Mouse (Mus musculus) hindlimb bud, embryonic 11.5 days (tissue): Measurements from ENCODE around the gene Cd40lg.

Experiments
- DNase-seq: peaks from one replicate; pipeline ENCODE4 v3.0.0-alpha.2; 2012; ENCODE audit warnings: low read depth, low spot score; ENCODE audit errors: extremely low spot score

Cd40lg gene

DNA sequence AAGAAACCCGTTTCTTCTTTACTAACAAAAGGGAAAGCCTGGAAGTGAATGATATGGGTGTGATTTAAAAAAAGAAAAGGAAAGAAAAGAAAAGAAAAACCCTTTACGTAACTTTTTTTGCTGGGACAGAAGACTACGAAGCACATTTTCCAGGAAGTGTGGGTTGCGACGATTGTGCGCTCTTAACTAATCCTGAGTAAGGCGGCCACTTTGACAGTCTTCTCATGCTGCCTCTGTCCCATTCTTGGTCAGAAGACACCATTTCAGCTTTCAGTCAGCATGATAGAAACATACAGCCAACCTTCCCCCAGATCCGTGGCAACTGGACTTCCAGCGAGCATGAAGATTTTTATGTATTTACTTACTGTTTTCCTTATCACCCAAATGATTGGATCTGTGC, at the start of gene Cd40lg:
Gene Cd40lg, plus strand, starts transcription at position 268 of the 400 bp plus-strand sequence.
- DNase-seq = no peak

- DNase-seq = no peak
Measured at GRCm38 (mm10) chrX:57166549-57166948, 45.4 kb upstream of the Cd40lg start.

DNA sequence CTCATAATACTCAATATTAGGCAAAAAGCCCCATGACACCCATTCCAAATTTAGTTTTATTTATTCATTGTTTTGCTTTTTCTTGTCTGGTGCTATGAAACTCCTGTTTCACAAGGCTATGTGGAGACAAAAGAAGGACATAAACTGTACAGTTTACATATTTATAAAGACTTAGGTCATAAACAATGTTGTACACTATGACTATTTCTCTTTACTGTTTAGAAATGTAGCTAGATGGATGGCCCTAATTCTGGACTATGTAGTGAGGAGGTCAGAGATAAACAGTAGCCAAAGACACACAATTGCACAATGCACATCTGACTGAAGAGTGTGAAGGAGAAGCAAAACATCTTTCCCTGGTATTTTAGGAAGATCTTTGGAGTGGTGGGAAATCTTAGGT, 40.7 kb upstream of the Cd40lg start:
- DNase-seq = no peak

DNA sequence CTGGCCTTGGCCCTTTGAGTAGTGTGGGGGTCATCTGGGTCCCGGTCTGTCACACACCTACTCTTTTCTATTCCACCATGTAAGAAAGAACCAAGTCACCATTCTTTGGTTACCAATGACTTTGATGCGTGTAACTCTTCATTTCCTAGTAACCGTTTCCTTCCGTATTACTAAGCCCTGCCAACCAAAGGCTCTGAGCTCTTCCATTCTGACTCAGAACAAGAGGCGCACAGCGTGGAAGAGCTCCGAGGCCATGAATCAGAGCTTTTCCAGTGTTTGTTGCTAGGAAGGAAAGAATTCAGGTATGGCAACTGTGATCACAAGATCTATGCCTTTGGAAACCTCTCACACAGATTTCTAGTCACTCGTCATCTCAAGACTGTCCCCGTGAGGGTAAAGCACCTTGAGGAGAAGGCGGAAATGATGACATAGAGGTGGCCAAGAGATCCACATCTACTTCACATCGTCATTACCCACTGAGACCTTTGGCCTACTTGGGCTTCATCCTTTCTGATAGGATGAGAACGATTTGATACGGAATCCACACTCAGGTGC, 34.6 kb upstream of the Cd40lg start:
- no peak for DNase-seq

DNA sequence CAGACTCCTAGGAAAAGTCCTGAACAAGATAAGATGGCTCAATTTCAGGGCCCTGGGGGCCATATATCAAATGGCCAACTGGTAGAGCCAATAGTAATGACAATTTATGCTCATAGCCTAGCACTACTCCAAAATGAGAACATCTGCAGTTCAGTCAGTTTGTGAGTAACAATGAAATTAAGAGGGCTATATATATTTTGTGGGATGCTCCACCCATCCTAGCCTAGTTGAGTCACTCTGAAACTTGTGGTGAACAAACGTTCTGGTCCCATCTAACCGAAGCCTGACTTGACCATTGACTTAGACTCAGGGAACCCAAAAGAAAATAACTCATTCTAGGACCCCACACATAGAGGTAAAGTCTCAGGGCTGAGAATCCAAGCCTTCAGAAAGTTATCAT, 29.5 kb upstream of the Cd40lg start:
- DNase-seq = no peak

DNA sequence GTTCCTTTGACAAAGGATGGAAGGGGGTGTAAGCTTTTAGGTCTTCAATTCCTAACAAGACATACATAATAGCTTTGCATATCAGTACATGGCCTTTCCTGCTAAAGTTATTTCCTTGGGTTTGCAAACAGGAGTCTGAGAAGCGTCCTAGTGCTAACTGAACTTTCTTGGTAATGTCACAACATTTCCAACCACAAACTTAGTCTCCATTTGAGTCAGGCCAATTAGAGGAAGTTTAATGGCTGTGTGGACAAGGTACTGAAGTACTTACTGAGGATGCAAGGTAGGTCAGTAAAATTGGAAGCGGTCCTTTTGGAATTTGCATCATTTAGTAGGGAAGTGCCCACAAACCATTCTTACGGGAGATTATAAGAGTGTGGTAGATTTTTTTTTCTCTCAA, 28.6 kb upstream of the Cd40lg start:
- DNase-seq = no peak

GRCm38 (mm10) chrX:57187301-57187700, 24.6 kb upstream of the Cd40lg start:
- no peak for DNase-seq

DNA sequence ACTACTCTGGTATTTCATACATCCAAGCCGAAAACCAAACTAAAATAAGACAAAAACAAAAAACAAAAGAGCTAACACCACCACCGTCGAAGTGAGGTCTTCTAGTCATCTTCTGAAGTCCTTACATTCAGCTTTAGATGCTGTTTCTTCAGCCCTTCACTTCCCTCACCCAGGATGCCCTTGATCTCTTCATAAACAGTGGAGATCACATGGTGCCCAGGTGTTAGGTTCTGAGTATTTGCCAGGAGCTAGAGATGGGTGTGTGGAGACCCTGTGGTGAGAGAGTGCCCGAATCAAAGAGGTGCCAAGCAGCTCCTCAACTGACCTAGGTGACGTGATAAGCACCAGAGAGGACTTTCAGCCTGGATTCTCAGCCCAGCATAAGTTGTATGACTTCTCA, 22.6 kb upstream of the Cd40lg start:
- no peak for DNase-seq

- no peak for DNase-seq
Measured at GRCm38 (mm10) chrX:57196319-57196718, 15.6 kb upstream of the Cd40lg start.

DNA sequence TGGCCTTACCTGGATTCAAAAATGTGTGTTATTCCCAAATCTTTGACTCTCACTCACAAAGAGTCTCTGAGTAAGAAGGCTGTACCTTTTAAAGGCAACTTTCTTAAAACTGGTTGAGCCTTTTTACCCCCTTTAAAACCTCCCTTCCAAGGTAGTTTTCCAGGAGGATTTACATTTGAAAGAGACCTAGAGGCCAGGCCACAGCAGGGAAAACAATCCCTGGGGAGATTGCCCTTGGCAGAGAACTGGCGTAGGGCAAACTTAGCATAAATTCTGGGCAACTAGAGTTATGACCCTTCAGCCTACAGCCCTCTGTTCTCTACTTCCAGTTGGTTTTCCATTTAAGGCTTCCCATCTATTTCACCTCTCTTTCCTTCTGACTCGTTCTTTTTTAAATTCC, 13.9 kb upstream of the Cd40lg start:
- no peak for DNase-seq

DNA sequence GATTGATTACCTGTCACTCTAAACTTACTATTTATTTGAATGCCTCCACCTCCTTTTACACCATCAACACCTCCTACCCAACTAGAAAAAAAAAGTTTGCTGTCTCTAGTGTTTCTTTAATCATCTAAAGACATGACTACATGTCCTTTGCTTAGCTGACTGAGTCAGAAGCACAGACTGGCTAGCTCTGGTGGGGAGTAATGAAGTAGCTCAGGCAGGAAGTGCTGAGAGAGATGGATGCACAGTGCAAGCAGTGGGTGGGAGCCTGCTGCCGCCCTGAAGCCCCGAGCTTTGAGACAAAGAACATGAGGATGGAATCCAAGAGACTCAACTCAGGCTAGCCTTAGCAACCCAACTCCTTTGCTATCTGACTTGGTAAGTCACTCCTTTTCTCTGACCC, 11.5 kb upstream of the Cd40lg start:
- no peak for DNase-seq

DNA sequence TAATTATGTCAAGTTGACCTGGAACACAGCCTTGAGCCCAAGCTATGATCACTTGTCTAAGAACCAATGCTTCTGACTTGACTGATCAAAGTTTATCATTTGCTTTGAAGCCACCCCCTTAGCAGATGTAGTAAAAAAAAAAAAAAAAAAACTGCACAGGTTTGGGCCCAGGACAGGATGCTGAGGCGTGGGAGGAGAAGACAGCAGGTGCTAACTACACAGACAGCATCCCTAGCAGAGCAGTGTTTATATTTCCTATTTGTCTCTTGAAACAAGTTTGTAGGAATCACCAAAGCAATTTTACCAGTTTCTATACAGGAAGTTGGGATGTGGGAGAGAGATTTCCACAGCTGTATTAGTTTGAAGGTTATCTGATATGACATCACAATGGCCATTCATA, 1.4 kb upstream of the Cd40lg start:
- no peak for DNase-seq

DNA sequence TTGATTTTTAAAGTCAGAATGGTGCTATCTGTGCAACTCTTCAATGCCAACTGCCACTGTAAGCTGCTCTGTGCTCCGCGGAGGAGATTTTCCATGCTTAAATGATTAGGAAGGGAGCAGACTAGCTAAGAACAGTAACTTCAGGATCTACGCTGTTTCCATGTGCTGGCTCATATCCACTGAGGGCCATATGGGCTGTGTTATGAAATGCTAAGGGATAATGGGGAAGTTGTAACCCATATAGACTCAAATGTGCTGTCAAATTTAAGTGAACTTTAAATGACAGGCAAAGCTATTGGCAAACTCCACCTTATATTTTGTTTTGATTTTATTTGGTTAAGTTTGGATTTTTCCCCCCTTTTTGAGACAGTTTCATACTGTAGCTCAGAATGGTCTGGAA, 919 bp downstream of the Cd40lg start:
- DNase-seq = no peak

DNA sequence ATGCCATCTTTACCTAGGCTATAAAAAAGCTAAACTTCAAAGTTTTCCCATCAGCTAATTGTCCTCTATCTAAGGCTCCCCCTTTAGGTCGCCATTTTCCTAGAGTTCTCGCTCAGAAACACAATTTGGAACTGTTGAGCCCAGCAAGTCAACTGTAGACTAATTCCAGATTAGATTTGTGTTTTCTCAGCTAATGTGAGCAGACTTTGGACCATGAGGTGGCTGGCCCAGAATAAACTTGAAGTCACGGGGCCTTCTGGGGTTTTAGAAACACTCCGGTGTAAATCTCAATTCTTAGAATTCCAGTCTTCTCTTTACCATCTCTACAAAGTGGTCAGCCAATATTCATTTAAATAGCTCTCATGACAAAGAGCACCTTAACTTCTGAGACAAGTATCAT, 3.6 kb downstream of the Cd40lg start:
- no peak for DNase-seq

DNA sequence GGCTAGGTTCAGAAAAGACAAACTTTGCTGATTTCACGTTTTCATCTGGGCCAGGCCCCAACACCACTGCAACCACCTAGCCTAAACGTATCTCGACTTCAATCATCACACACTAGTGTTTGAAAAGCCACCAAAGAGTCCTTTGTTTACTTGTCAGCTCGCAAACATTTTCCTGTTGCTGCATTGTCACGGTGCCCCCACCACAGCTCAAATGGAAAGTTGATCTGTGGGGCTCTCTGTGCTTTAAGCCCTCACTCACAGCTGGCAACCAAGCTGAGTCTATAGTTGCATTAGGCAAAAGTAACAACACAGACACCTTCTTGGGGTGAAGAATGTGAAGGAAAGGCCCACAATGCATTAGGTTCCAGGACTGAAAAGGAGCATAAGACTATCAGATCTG, 4.3 kb downstream of the Cd40lg start:
- no peak for DNase-seq

GRCm38 (mm10) chrX:57219563-57219962, 7.6 kb downstream of the Cd40lg start:
- DNase-seq = no peak

GRCm38 (mm10) chrX:57221881-57222280, 9.9 kb downstream of the Cd40lg start:
- no peak for DNase-seq

DNA sequence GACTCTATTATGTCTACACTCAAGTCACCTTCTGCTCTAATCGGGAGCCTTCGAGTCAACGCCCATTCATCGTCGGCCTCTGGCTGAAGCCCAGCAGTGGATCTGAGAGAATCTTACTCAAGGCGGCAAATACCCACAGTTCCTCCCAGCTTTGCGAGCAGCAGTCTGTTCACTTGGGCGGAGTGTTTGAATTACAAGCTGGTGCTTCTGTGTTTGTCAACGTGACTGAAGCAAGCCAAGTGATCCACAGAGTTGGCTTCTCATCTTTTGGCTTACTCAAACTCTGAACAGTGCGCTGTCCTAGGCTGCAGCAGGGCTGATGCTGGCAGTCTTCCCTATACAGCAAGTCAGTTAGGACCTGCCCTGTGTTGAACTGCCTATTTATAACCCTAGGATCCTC, 11.4 kb downstream of the Cd40lg start:
- no peak for DNase-seq

GRCm38 (mm10) chrX:57228178-57228577, 16.2 kb downstream of the Cd40lg start:
- no peak for DNase-seq

- DNase-seq = no peak
Measured at GRCm38 (mm10) chrX:57233596-57233995, 21.7 kb downstream of the Cd40lg start.

DNA sequence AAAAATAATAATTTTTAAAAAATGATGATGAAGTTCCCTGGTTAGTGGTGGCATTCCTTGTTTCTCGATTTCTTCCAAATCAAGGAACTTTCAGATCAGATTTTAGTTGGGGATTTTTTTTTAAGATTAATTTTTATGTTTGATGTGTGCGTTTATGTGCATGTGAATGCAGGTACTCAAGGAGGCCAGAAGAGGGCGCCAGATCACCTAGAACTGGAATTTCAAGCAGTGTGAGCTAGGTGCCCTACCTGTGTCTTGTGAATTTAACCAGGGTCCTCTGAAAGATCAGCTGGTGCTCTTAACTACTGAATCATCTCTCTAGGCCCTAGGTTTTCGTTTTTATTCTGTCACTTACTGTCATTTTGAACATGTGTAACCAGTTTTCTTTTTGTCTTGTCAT, 24.0 kb downstream of the Cd40lg start:
- DNase-seq = no peak

GRCm38 (mm10) chrX:57238572-57238971, 26.6 kb downstream of the Cd40lg start:
- DNase-seq = no peak

GRCm38 (mm10) chrX:57253329-57254055, 41.5 kb downstream of the Cd40lg start:
- DNase-seq = no peak
